Mouse (Mus musculus) forebrain, embryonic 15.5 days (tissue): ENCODE measurements around the gene Abtb2. TPM values are rescaled to one million over a fixed set of nuclear protein-coding genes. Genes with fewer than 3 reads are reported as not detected.
A peak's percentile ranks its signal among the peaks of the same experiment; 100 is the strongest.

Experiments
- ATAC-seq: fragments of 200-750 bp; cut with Nextera tagmentation; replicated peaks from 2 replicates; pipeline ENCODE4 v1.8.0; 2017; ENCODE audit warnings: mild to moderate bottlenecking, moderate TSS enrichment, moderate library complexity
- H3K27ac ChIP-seq: fragments of 300-500 bp; sonication (generic); replicated peaks from 2 replicates; pipeline ENCODE4 v1.5.1; 2015; ENCODE audit warnings: mild to moderate bottlenecking, inconsistent platforms
- H3K27me3 ChIP-seq: fragments of 300-500 bp; sonication (generic); 2 replicates; pipeline ENCODE4 v1.6.1; 2015; ENCODE audit warnings: inconsistent platforms
- H3K36me3 ChIP-seq: fragments of 300-500 bp; sonication (generic); 2 replicates; pipeline ENCODE4 v1.6.1; 2015; ENCODE audit warnings: mild to moderate bottlenecking, inconsistent platforms
- H3K4me1 ChIP-seq: fragments of 300-500 bp; sonication (generic); 2 replicates; pipeline ENCODE4 v1.6.1; 2015; ENCODE audit warnings: inconsistent platforms
- H3K4me2 ChIP-seq: fragments of 300-500 bp; sonication (generic); replicated peaks from 2 replicates; pipeline ENCODE4 v1.6.1; 2015; ENCODE audit warnings: mild to moderate bottlenecking, inconsistent platforms
- H3K4me3 ChIP-seq: fragments of 300-500 bp; sonication (generic); 2 replicates; pipeline ENCODE4 v1.5.1; 2015; ENCODE audit warnings: mild to moderate bottlenecking, inconsistent platforms
- H3K9ac ChIP-seq: fragments of 300-500 bp; sonication (generic); replicated peaks from 2 replicates; pipeline ENCODE4 v1.6.1; 2015; ENCODE audit warnings: mild to moderate bottlenecking, inconsistent platforms
- H3K9me3 ChIP-seq: fragments of 300-500 bp; sonication (generic); 2 replicates; pipeline ENCODE4 v1.6.1; 2016; ENCODE audit warnings: inconsistent platforms
- WGBS: fragments of 180-500 bp; shearing (Covaris S2); methylation state at CpG from one replicate; pipeline ENCODE4 v1.1.7; 2015; ENCODE audit warnings: mixed read lengths; 5-methylcytosine and 5-hydroxymethylcytosine counted together
- polyA plus RNA-seq: library from polyadenylated mRNA; unstranded; fragments of >200 nt; fragmentation: Nextera tagmentation; extraction: Ambion mirVana; gene quantifications from 2 replicates; pipeline ENCODE4 v1.2.1, GENCODE M21; 2015

The Abtb2 gene
- polyA plus RNA-seq, 1 experiment from 2014 or later, result 7.4 TPM

GRCm38 (mm10) chr2:103703865-103704264 is 137.8 kb downstream of the Abtb2 start:
- Histone ChIP-seq H3K4me1 (peaks cover 6% of the 10 kb centered on the region; the same call in 1 of the 2 replicates), H3K4me3 (no peak overlapping the region), H3K9ac (no peak overlapping the region), H3K27ac (no peak overlapping the region), H3K4me2 (no peak overlapping the region), H3K36me3 (no peaks in the 10 kb centered on the region), H3K27me3 (no peaks in the 10 kb centered on the region), H3K9me3 (no peaks in the 10 kb centered on the region)
- WGBS, result 75% methylated on average over 4 of the region's 4 CpGs
- ATAC-seq, result no peak

GRCm38 (mm10) chr2:103705826-103706225 is 139.7 kb downstream of the Abtb2 start:
- ATAC-seq, result peak; percentile 11; the same call in 1 of the 2 replicates
- 77% methylated on average over 4 of the region's 4 CpGs for WGBS
- Histone ChIP-seq H3K9ac (no peak overlapping the region), H3K4me2 (no peak overlapping the region), H3K9me3 (no peaks in the 10 kb centered on the region), H3K36me3 (no peaks in the 10 kb centered on the region), H3K4me3 (no peak overlapping the region), H3K4me1 (peaks cover 6% of the 10 kb centered on the region; the same call in 1 of the 2 replicates), H3K27me3 (no peaks in the 10 kb centered on the region), H3K27ac (no peak overlapping the region)

GRCm38 (mm10) chr2:103706226-103706625 is 140.1 kb downstream of the Abtb2 start:
- WGBS, result 36% methylated on average over 11 of the region's 11 CpGs
- H3K4me3 ChIP-seq, result no peak overlapping the region
- no peaks in the 10 kb centered on the region for H3K36me3 ChIP-seq
- H3K27me3 ChIP-seq, result no peaks in the 10 kb centered on the region
- ATAC-seq, result peak; percentile 62
- no peak overlapping the region for H3K27ac ChIP-seq
- H3K9me3 ChIP-seq, result no peaks in the 10 kb centered on the region
- H3K4me2 ChIP-seq, result no peak overlapping the region
- H3K4me1 ChIP-seq, result peaks cover 6% of the 10 kb centered on the region; the same call in 1 of the 2 replicates
- no peak overlapping the region for H3K9ac ChIP-seq

GRCm38 (mm10) chr2:103707056-103707776 is 141.1 kb downstream of the Abtb2 start:
- no peak for ATAC-seq
- no peak overlapping the region for H3K27ac ChIP-seq
- H3K9me3 ChIP-seq, result no peaks in the 10 kb centered on the region
- no peaks in the 10 kb centered on the region for H3K36me3 ChIP-seq
- peaks cover 6% of the 10 kb centered on the region; the same call in 1 of the 2 replicates for H3K4me1 ChIP-seq
- H3K4me3 ChIP-seq, result no peak overlapping the region
- no peak overlapping the region for H3K9ac ChIP-seq
- 85% methylated on average over 6 of the region's 6 CpGs for WGBS
- no peaks in the 10 kb centered on the region for H3K27me3 ChIP-seq
- H3K4me2 ChIP-seq, result no peak overlapping the region

- ATAC-seq, result no peak
- Histone ChIP-seq H3K9ac (no peak overlapping the region), H3K4me3 (no peak overlapping the region), H3K4me1 (peaks cover 6% of the 10 kb centered on the region; the same call in 1 of the 2 replicates), H3K9me3 (no peaks in the 10 kb centered on the region), H3K36me3 (no peaks in the 10 kb centered on the region), H3K27me3 (no peaks in the 10 kb centered on the region), H3K27ac (no peak overlapping the region), H3K4me2 (no peak overlapping the region)
- WGBS, result 94% methylated on average over 7 of the region's 7 CpGs
Measured at GRCm38 (mm10) chr2:103710849-103711248, 144.7 kb downstream of the Abtb2 start.

- Histone ChIP-seq H3K4me3 (no peak overlapping the region), H3K4me1 (no peaks in the 10 kb centered on the region), H3K9ac (no peak overlapping the region), H3K9me3 (no peaks in the 10 kb centered on the region), H3K4me2 (no peak overlapping the region), H3K27ac (no peak overlapping the region), H3K36me3 (peaks cover 4% of the 10 kb centered on the region; the same call in 1 of the 2 replicates), H3K27me3 (no peaks in the 10 kb centered on the region)
- WGBS, result 93% methylated on average over 7 of the region's 7 CpGs
- no peak for ATAC-seq
Measured at GRCm38 (mm10) chr2:103713831-103714230, 147.7 kb downstream of the Abtb2 start.

- Histone ChIP-seq H3K4me3 (no peak overlapping the region), H3K36me3 (peaks cover 4% of the 10 kb centered on the region; the same call in 1 of the 2 replicates), H3K9ac (no peak overlapping the region), H3K27me3 (no peaks in the 10 kb centered on the region), H3K4me1 (no peaks in the 10 kb centered on the region), H3K27ac (no peak overlapping the region), H3K9me3 (no peaks in the 10 kb centered on the region), H3K4me2 (no peak overlapping the region)
- no peak for ATAC-seq
- 68% methylated on average over 4 of the region's 4 CpGs for WGBS
Measured at GRCm38 (mm10) chr2:103714412-103714811, 148.3 kb downstream of the Abtb2 start.

GRCm38 (mm10) chr2:103718594-103719291 is 152.6 kb downstream of the Abtb2 start:
- H3K4me2 ChIP-seq, result no peak overlapping the region
- H3K9ac ChIP-seq, result no peak overlapping the region
- H3K27me3 ChIP-seq, result no peaks in the 10 kb centered on the region
- peaks cover 34% of the 10 kb centered on the region for H3K36me3 ChIP-seq
- peak; percentile 83 for ATAC-seq
- no peaks in the 10 kb centered on the region for H3K4me1 ChIP-seq
- H3K4me3 ChIP-seq, result no peak overlapping the region
- H3K9me3 ChIP-seq, result no peaks in the 10 kb centered on the region
- 58% methylated on average over 8 of the region's 8 CpGs for WGBS
- no peak overlapping the region for H3K27ac ChIP-seq

GRCm38 (mm10) chr2:103719292-103719646 is 153.2 kb downstream of the Abtb2 start:
- peak; percentile 25 for ATAC-seq
- WGBS, result 90% methylated on average over 7 of the region's 7 CpGs
- Histone ChIP-seq H3K27ac (no peak overlapping the region), H3K36me3 (peaks cover 39% of the 10 kb centered on the region), H3K4me2 (no peak overlapping the region), H3K4me3 (no peak overlapping the region), H3K4me1 (no peaks in the 10 kb centered on the region), H3K27me3 (no peaks in the 10 kb centered on the region), H3K9me3 (no peaks in the 10 kb centered on the region), H3K9ac (no peak overlapping the region)

GRCm38 (mm10) chr2:103724521-103724920 is 158.4 kb downstream of the Abtb2 start:
- Histone ChIP-seq H3K4me1 (no peaks in the 10 kb centered on the region), H3K9ac (no peak overlapping the region), H3K9me3 (no peaks in the 10 kb centered on the region), H3K4me3 (no peak overlapping the region), H3K4me2 (no peak overlapping the region), H3K36me3 (peaks cover 71% of the 10 kb centered on the region), H3K27me3 (no peaks in the 10 kb centered on the region), H3K27ac (no peak overlapping the region)
- ATAC-seq, result no peak
- WGBS, result 92% methylated on average over 2 of the region's 2 CpGs

GRCm38 (mm10) chr2:103728027-103728540 is 162.0 kb downstream of the Abtb2 start:
- H3K36me3 ChIP-seq, result peaks cover 69% of the 10 kb centered on the region
- ATAC-seq, result no peak

GRCm38 (mm10) chr2:103730999-103731398 is 164.9 kb downstream of the Abtb2 start:
- Histone ChIP-seq H3K9ac (no peak overlapping the region), H3K4me3 (no peak overlapping the region), H3K4me1 (no peaks in the 10 kb centered on the region), H3K4me2 (no peak overlapping the region), H3K27ac (no peak overlapping the region), H3K27me3 (no peaks in the 10 kb centered on the region), H3K9me3 (no peaks in the 10 kb centered on the region), H3K36me3 (peaks cover 66% of the 10 kb centered on the region)
- ATAC-seq, result no peak
- WGBS, result 87% methylated on average over 8 of the region's 8 CpGs

More at GRCm38 (mm10) chr2:103728027-103728540, 162.0 kb downstream of the Abtb2 start:
- 90% methylated on average over 12 of the region's 12 CpGs for WGBS
- no peak overlapping the region for H3K4me2 ChIP-seq
- no peaks in the 10 kb centered on the region for H3K4me1 ChIP-seq
- no peaks in the 10 kb centered on the region for H3K9me3 ChIP-seq
- H3K27me3 ChIP-seq, result no peaks in the 10 kb centered on the region
- no peak overlapping the region for H3K4me3 ChIP-seq
- no peak overlapping the region for H3K9ac ChIP-seq
- H3K27ac ChIP-seq, result no peak overlapping the region
